Mouse (Mus musculus): Measurements from ENCODE around the gene Pxmp2.

Gene Pxmp2

DNA sequence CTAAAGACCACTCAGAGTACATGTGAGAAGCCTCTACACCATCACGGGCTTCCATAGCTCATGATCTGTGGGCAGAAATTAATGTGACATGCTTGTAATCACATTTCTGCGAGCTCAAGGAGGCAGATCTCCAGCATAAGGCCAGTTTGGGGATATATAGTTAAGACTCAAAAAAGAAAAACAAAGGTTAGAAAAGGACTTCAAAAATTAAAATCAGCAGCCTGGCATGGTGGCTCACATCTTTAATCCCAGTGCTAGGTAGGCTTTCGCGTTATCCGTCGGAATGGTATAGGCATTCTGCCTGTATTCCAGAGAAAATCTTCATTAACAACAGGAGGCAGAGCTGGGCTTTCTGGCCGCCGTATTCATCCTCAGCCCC lies 55.6 kb downstream of the Pxmp2 start:
- DNase-seq, result no peak

DNA sequence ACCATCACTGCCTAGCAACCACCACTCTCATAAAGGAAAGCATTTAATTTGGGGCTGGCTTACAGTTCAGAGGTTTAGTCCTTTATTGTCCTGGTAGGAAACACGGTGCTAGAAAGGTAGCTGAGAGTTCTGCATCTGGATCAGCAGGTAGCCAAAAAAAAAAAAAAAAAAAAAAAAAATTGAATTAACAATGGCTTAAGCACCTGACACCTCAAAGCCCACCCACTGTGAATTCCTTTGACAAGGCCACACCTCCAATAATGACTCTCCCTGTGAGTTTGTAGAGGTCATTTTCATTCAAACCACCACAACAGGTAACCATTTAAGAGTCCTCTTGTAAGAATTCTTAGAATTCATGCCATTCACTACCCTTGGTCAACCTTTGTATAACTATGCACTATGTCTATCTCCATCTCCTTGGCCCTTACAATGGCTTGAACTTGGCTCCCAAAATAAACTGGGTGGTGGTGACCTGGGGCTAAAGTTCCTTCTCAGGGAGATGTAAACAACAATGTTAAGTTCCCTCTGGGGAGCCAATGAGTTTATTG lies 58.6 kb downstream of the Pxmp2 start:
- no peak for DNase-seq

DNA sequence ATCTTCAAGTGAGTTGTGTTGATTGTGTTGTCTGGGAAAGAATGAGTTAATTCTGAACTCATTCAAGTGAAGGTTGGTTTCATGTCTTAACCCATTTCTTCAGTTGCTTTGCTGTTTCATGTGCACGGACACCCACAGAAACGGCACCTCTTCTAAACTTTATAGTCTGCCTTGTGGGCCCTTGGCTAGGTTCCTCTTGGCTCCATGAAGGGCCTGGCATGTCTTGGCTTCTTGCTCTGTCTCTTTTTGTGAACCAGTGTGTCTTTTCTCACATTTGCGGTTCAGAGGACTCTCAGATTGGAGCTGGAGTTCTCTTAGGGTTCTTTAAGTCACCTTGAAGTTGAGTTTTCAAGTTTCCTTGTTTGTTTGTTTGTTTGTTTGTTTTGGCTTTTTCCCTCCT lies 60.9 kb downstream of the Pxmp2 start:
- DNase-seq, result no peak

Measured in kidney, postnatal 36 days (tissue).